Mouse (Mus musculus) megakaryocyte, adult 5-6 weeks (primary cell): Measurements from ENCODE around the gene Sirt3. TPM values are rescaled to one million over a fixed set of nuclear protein-coding genes. Genes with fewer than 3 reads are reported as not detected.

ENCODE experiments used
- ATAC-seq: 2 replicates; pipeline ENCODE4 v1.8.0; 2016; ENCODE audit warnings: mild to moderate bottlenecking, inconsistent platforms; ENCODE audit not compliant: poor library complexity, severe bottlenecking
- total RNA-seq, 2 experiments: library from RNA; stranded (forward) in 1 of 2; stranded (reverse) in 1 of 2; fragments of 153-499, 151-499 nt in 1 of 2; fragments of 221-1000, 200-1000 nt in 1 of 2; gene quantifications; 2 replicates each; pipeline versions ENCODE4 v1.2.3 to v1.2.4; 2015 to 2017

The Sirt3 gene
- total RNA-seq, 2 experiments from 2014 or later, result 6.7 to 7.9 TPM

DNA sequence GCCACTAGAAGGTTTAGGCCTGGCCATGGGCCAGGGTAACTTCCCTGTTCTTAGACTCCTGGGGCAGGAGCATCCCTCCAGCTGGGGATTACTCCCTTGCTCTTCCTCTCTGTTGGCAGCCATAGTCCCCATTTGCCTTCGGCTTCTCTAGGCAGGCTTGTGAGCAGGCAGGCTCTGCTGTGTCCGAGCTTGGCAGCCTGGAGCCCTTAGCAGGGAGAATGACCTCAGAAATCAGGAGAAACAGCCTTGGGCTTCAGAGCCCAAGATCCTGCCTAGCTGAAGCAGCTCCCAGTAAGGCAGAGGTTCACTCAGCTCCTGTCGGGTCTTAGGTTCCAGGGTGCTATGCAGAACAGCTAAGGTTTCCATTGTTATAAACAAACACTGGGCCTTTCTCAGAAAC, 17.0 kb upstream of the Sirt3 start:
- no peak for ATAC-seq

DNA sequence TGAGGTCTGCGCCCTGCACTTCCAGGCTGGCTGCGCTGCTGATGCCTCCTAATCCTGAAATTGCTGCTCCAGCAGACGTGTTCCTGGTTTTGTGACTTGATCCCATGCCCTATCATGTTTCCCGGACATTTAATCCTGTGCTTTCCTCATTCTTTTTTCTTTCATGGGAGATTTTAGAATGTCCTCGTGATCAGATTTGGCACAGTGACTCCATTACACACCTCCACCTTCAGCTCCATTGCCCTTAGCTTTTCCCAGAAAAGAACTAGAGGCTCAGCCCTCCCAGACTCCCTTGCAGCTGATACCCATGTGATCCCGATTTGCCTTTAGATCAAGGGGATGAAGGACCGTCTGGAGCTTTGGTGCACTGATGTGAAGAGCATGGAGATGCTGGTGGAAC, 15.8 kb upstream of the Sirt3 start:
- ATAC-seq, result no peak

DNA sequence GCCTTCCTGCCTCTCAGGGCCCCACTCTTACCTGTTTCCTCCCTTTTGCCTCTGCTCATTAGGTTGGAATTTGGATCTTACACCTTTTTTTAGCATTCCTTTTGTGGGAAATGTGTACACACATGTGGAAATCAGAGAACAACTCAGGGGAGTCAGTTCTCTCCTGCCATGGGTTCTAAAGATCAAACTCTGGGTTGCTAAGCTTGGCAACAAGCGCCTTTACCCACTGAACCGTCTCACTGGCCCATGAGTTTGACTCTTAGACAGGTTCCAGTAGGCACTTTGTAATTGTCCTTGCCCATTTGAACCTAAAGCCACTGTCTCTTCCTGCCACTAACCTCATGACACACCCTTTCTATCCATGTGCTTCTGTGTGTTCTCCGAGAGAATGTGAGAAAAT, 12.5 kb upstream of the Sirt3 start:
- ATAC-seq, result no peak

DNA sequence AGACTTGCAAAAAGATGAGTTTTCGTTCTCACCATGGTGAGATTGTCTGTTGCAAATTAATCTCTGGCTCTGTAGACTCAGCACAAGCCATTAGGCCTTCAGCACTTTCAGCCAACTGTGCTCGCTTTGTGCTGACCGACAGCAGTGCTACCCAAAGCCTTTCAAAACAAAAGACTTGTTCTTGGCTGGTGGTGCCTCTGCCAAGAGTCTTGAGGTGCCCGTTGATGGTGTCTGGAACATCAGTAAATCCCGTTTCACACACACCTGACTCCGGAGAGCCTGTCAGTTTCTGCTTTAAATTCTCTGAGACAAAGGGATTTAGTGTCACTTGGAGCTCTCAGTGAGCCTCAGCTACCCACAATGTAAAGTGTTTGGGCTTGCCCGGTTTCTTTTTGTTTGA, 11.9 kb upstream of the Sirt3 start:
- no peak for ATAC-seq

DNA sequence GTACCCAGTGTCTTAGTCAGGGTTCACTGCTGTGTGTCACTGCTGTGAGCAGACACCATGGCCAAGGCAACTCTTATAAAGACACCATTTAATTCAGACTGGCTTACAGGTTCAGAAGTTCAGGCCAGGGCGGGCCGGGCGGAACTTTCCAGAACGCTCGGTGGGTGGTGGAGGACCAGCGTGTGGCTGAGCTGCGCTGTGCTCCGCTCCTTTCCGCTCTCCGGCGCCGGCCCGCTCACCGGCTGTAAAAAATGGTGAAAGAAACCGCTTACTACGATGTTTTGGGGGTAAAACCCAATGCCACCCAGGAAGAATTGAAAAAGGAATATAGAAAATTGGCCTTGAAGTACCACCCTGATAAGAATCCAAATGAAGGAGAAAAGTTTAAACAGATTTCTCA, 8.5 kb upstream of the Sirt3 start:
- ATAC-seq, result peak; percentile 63; the same call in 1 of the 2 replicates

DNA sequence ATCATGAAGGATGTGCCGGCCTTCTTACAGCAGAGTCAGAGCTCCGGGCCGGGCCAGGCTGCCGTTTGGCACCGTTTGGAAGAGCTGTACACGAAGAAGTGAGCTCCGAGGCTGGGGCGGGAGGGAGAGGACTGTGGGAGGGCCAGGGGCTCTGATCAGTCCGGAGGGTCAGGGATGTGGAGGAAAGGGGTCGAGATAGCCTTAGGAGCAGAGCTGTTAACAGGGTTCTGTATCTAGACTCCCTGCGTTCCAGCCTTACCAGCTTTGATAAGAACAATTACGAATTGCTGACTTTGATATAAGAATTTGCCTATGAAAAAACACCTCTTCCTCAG, 327 bp upstream of the Sirt3 start:
- ATAC-seq, result no peak

DNA sequence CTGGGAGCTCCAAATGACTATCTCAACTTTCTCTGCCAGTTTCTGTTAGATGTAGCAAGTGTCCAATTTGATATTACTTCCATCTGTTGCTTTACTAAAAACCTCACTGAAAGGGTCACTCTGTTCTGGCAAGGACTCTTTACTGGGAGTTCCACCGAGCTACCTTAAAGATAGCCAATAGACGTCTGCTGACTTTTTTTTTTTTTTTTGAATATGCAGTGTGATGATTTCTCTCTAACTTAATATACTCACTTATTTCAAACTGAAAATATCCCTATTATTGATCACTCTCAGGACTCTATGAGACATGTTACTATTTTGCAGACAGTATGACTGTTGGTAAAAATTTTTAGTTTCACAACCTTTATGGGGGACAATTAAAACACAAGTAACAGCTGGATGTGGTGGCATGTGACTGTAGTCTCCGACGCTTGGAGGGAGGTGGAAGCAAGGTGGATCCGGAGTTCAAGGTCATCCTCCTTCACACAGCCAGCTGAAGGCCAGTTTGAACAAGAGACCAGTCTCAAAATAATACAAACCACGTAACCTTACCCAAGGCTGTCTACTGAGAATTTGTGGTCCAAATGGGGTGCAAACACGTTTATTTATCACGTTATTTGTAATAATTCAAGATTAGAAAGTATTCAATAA, 1.1 kb downstream of the Sirt3 start:
- ATAC-seq, result no peak

DNA sequence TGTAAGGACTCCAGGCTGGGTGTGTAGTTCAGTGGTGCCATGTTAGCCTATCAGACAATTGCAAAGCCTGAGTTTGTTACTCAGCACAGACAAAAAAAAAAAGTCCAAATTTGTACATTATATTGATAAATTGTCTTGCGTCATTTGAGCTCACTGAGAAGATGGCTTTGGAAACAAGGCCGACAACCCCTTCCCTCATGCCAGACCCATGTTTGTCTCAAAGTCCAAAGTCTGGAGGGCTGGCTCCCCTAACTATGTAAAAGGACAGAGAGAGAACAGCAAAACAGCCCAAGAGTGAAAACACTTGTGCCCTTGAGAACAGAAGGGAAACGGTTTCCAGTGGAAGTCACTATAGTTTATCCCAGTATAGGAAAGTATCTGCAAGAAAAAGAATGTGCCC, 1.7 kb downstream of the Sirt3 start:
- ATAC-seq, result no peak

DNA sequence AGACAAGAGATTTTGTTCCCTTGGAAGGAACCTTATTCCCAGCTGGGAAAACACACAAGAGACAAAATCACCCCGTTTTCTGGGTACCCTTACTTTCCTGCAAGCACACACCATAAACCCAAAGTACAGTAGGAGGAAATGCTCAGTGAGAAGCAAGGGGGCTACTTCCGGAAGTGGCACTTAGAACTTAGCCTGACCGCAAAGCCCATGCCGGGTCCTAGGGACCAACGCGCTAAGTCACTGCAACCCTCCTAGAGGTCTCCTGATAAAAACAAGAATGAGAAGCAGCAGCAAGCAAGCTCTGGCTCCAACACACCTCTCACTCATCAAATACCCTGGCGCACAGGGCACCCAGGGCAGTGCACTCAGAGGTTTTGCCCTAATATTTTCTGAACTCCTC, 2.8 kb downstream of the Sirt3 start:
- ATAC-seq, result peak; percentile 16; the same call in 1 of the 2 replicates

DNA sequence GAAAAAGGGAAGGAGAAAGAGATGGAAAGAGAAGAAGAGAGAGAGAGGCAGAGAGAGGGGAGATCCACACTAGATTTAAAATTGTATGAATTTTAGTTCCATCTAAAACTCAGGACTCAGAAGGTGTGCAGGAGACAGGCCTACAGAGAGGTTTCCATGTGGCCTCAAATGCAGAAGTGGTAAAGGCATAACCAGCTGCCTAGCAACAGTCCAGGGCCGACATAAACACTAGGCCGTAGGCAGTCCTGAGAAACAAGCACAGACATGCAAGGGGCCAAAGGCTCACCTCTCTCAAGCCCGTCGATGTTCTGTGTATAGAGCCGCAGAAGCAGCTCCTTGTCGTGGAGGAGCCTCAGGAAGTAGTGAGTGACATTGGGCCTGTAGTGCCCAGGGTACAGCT, 4.7 kb downstream of the Sirt3 start:
- ATAC-seq, result peak; percentile 55

DNA sequence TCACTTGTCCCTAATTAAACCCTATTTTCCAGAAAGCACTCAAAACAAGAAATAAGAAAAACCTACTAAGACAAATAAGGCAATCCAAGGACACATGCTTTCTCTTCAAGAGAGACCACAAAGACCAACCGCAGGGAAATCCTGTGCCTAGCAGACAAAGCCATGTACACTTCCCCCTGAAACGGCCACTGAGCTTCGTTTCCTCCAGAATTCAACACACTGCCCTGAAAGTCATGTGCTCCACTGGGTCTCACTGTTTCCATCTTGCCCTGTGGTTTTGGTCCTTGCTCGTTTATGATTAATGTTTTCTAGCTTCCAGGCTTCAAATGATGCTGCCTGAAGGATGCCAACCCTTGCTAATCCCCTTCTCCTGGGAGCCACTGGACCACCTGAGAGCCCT, 7.9 kb downstream of the Sirt3 start:
- ATAC-seq, result peak; percentile 74

DNA sequence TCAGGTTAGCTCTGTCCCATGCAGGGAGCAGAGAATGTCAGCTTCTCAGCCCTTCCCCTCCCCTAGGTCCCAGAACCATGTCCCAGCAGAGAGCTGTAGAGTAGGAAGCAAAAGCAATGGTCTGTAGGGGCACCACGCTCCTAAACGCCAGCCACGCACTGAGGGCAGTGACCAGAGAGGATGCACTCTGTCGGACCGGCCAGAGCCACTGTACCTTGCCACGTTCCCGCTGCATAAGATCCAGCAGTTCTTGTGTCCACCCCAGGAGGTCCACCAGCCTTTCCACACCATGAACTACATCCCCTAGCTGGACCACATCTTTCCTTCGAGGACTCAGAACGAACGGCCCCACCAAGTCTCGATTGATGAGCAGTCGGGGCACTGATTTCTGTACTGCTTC, 17.3 kb downstream of the Sirt3 start:
- ATAC-seq, result no peak

DNA sequence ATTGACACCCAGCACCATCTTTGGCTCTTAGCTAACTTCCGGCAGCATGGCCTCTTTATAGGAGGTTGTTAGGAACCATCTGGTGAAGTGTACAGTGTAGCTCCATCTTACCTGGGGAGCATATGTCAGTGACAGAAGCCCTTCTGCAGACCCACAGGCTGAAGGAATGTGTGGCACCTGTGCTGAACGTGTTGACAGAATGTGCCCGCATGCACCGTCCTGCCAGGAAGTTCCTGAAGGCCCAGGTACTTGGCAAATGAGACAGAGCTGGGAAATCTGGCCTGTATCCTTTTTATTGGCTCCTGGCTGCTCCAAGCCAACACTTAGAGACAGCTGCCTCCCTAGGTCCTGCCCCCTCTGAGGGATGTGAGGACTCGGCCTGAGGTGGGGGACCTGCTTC, 21.4 kb downstream of the Sirt3 start:
- no peak for ATAC-seq

DNA sequence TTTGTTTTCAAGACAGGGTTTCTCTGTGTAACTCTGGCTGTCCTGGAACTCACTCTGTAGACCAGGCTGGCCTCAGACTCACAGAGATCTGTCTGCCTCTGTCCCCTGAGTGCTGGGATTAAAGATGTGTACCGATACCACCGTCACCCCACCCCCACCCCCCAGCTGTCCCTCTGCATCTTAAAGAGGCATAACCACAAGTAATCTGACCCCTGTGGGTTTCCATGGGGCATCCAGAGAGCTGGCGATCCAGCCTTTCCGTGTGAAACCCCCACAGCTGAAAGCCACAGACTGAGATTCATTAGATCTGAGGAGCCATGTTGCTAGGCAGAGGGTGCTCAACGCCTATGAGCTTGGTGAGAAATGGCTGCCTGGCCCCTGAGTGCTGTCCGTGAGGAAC, 22.1 kb downstream of the Sirt3 start:
- ATAC-seq, result no peak

DNA sequence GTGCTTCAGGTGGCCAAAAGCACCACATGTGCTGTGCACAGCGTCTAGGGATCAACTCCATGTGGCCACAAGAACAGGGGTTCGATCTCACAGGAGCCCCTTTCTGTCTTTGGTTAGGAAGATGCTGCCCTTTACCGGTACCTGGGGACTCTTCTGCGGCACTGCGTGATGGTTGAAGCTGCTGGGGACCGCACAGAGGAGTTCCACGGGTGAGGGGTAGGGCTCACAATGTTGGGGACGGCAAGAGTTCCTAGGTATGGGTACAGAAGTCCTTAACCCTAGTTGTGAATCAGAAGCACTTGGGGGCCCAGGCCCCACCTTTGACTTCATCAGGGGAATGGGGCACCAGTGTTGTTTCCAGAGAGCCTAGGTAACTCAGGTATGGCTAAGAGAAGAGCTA, 23.4 kb downstream of the Sirt3 start:
- ATAC-seq, result no peak

DNA sequence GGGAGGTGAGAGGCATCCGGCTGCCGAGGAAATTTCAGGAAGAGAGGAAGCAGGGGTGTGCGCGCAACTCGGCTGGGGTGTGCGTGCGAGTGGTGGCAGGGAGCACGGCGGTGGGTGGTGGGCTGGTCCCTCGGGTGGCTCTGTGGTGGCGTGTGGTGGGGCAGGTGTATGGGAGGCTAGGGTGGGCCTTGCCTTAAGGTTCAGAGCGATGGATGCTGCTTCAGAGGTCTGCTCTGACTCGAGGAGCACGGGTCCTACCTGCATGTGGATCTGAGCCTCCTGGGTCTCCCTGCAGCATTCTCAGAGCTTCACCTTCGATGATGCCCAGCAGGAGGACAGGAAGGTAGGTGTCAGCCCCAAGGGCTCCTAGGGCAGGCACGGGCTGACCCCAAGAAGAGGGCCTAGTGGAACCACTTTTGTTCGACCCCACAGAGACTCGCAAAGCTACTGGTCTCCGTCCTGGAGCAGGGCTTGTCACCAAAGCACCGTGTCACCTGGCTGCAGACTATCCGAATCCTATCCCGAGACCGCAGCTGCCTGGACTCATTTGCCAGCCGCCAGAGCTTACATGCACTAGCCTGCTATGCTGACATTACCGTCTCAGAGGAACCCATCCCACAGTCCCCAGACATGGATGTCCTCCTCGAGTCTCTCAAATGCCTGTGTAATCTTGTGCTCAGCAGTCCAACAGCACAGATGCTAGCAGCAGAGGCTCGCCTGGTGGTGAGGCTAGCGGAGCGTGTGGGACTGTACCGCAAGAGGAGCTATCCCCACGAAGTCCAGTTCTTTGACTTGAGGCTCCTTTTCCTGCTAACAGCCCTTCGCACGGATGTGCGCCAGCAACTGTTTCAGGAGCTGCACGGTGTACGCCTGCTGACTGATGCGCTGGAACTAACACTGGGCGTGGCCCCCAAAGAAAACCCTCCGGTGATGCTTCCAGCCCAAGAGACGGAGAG, 24.3 kb downstream of the Sirt3 start, which contains the start of gene Bet1l:
Bet1l (minus strand) TSS at position 28 of the 956 bp plus-strand sequence.
- ATAC-seq, result no peak; the same call in 1 of the 2 replicates

DNA sequence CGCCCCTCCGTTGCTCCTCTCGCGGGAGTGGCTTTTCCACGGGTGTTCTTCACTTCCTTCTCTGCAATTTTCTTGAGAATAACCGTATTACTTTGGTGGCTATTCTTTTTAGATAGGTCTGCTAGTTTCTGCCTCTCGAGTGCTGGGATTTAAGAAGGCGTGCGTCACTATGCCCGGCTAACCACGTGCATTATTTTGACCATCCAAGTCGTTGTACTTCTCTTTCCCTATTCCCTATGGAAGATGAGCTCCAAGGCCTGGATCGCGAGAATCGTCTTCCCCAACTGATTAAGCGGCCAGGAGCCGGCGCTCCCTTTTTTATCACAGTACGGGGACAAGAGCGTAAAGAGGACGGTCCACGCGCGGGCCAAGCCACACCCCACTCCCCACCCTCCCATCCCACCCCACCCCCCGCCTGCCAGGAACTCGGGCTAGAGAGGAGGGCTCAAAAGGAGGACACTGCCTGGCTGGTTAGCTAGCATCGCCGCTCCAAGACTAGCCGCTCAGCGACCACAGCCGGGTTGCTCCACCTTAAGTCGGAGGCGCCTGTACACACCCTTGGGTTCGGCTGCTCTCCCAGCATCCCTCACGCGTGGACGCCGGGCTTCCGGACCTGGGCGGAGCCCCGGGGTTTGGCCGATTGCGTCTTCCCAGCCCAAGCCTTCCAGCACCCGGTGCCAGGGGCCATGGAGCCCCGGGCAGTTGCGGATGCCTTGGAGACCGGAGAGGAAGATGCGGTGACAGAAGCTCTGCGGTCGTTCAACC, 25.1 kb downstream of the Sirt3 start, which contains the start of gene Ric8a:
Ric8a (plus strand) TSS at position 173 of the 765 bp plus-strand sequence.
- peak; percentile 77 for ATAC-seq

DNA sequence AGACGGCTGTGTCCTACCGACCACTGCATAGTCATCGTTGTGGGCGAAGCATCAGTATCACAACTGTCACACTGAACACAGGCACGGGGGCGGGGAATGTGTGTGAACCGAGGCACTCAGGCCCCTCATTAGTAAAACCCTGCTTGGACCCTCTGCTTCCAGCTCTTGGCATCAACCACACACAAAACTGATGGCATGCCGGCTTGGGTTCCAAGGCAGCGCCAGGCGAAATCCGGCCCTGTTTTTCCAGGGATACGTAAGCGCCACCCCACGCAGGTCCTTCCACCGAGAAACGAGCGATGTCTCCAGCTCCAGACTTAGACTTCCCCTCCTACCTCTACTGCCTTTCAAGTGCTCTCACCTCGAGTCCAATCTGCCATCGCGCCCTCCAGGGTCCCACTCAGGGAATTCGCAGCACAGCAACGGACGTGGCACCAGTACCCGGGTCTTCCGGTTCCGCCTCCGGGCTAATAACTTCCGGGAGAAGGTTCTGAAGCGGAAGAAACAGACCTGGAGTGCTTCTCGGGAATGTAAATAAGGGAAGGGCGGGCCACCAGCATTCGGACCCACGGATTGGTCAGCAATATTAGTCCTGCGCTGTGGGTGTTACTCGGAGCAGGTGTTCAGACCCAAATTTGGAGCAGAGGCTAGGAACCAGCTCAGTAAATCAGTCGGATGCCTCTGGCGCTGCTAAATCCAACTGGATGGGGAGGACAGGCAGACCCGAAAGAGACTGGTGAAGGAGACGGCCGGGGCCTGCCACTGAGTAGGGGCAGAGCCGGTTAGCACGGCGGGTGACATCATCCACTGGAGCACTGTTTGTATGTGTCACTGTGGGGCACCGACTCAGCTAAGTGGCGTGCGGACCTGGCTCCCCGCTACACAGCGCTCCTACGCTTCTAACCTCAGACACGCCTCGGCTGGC, 26.0 kb downstream of the Sirt3 start, which contains the start of gene Gm45785:
Gm45785 (minus strand) TSS at position 472 of the 925 bp plus-strand sequence.
- ATAC-seq, result peak; percentile 62

DNA sequence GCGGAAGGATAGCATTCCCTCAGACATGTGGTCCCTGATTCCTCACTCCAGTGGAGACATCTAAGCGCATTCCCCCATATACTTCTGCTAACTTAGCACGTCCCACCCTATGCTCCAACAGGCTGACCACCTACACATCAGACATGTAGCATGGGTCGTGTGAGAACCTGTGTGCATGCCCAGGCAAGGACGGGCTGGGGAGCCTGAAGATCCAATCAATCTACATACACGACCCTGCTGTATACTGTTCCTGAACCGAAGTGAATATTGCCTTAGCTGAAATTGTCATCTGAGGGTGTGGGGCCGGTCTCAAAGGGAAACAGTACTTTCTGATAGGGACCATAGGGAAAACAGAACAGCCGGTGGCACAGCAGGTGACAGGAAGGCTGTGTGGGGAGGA, 26.9 kb downstream of the Sirt3 start:
- ATAC-seq, result no peak

DNA sequence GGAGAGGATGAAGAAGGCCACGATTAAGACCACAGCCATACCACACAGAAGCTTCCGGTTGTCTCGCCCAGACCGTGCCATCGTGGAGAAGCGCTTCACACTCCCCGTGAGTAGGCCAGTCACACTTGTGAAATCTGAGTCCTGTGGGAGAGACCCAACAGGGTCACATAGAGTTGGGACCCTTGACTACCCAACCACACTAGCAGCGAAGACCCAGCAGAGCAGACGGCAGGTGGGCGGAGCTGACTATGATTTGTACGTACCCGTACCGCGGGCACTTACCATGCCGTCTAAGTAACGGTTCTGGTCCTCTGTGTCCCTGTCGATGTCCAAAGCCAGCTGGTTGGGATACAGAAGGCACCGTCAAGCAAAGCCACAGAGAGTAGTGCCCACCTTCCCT, 27.6 kb downstream of the Sirt3 start:
- no peak for ATAC-seq
